Mouse (Mus musculus) brain, embryonic 18.5 days (tissue): ENCODE data around the gene Eefsec.
A peak's percentile ranks its signal among the peaks of the same experiment; 100 is the strongest.

Experiments used
- DNase-seq: peaks from one replicate; pipeline ENCODE4 v3.0.0-alpha.2; 2012; ENCODE audit warnings: low read depth, low spot score

Gene Eefsec

GRCm38 (mm10) chr6:88446063-88447002 lies at the start of gene Eefsec:
Eefsec (minus strand) TSS chr6:88446539.
- DNase-seq: no peak

- DNase-seq: no peak
These were observed 47.4 kb upstream of the Eefsec start for GRCm38 (mm10) chr6:88493712-88494111.

- DNase-seq: peak; percentile 34
These were observed 44.5 kb upstream of the Eefsec start for GRCm38 (mm10) chr6:88490629-88491354.

- no peak for DNase-seq
These were observed 43.5 kb upstream of the Eefsec start for GRCm38 (mm10) chr6:88489834-88490233.

GRCm38 (mm10) chr6:88489026-88489425 lies 42.7 kb upstream of the Eefsec start:
- no peak for DNase-seq

- peak; percentile 60 for DNase-seq
These were observed 40.6 kb upstream of the Eefsec start for GRCm38 (mm10) chr6:88486893-88487292.

GRCm38 (mm10) chr6:88485378-88485777 lies 39.0 kb upstream of the Eefsec start:
- no peak for DNase-seq

GRCm38 (mm10) chr6:88483913-88484312 lies 37.6 kb upstream of the Eefsec start:
- no peak for DNase-seq

GRCm38 (mm10) chr6:88483111-88483510 lies 36.8 kb upstream of the Eefsec start:
- DNase-seq: no peak

- DNase-seq: no peak
These were observed 34.1 kb upstream of the Eefsec start for GRCm38 (mm10) chr6:88480421-88480820.

- DNase-seq: no peak
These were observed 23.5 kb upstream of the Eefsec start for GRCm38 (mm10) chr6:88469878-88470277.

- DNase-seq: peak; percentile 91
These were observed 19.0 kb upstream of the Eefsec start, which contains the start of gene Ruvbl1 for GRCm38 (mm10) chr6:88465181-88465920. Ruvbl1 (plus strand) TSS chr6:88465409.

- no peak for DNase-seq
These were observed 8.2 kb upstream of the Eefsec start for GRCm38 (mm10) chr6:88454545-88454944.

- DNase-seq: no peak
These were observed 1.1 kb upstream of the Eefsec start for GRCm38 (mm10) chr6:88447454-88447853.

GRCm38 (mm10) chr6:88445661-88446060 lies 678 bp downstream of the Eefsec start:
- no peak for DNase-seq

GRCm38 (mm10) chr6:88444076-88444750 lies 2.1 kb downstream of the Eefsec start:
- DNase-seq: no peak

- DNase-seq: no peak
These were observed 2.9 kb downstream of the Eefsec start for GRCm38 (mm10) chr6:88443446-88443845.

GRCm38 (mm10) chr6:88442551-88442950 lies 3.8 kb downstream of the Eefsec start:
- DNase-seq: no peak

GRCm38 (mm10) chr6:88439056-88439455 lies 7.3 kb downstream of the Eefsec start:
- no peak for DNase-seq

- no peak for DNase-seq
These were observed 10.7 kb downstream of the Eefsec start for GRCm38 (mm10) chr6:88435609-88436008.

GRCm38 (mm10) chr6:88431202-88431601 lies 15.1 kb downstream of the Eefsec start:
- DNase-seq: no peak
